Mouse (Mus musculus): ENCODE results near the gene Kctd2.
A peak's percentile ranks its signal among the peaks of the same experiment; 100 is the strongest.

GRCm38 (mm10) chr11:115408266-115408920 lies 11.5 kb upstream of the Kctd2 start:
- no peak for TF ChIP-seq CTCF (IDR thresholded peaks at IDR 0.05; ENCODE audit: borderline replicate concordance, control insufficient read depth, extremely low read depth, insufficient read depth, low read length, poor library complexity)
- 0 out of 2 replicates have a peak, but pooled peaks have one; percentile 16 for TF ChIP-seq POLR2A (IDR thresholded peaks at IDR 0.05; ENCODE audit: control insufficient read depth, extremely low read depth, insufficient read depth, low read length, poor library complexity)
